Mouse (Mus musculus): ENCODE data around the gene Fbxw7.
"Not testable (repeated sequence)": the region's sequence is repeated elsewhere in the genome, so short reads cannot be mapped to it uniquely, and the experiment has no call there.

Gene Fbxw7

DNA sequence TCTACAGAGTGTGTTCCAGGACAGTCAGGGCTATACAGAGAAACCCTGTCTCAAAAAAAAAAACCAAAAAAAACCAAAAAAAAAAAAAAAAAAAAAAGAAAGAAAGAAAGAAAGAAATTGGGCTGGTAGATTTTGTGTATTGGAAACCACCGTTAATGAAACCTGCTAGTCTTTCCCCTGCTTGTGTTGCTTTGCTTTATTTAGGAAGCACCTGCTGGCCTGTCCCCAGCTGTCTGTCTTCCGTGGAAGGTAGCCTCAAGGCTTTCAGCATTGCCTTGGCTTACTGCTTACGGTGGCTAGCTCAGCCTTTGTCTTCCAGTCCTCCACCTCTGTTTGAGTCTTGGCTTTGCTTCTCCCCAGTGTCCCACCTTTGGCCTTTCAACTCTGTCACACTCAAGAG lies 11.9 kb downstream of the Fbxw7 start:
- DNase-seq (ENCODE audit: low spot score): no peak

DNA sequence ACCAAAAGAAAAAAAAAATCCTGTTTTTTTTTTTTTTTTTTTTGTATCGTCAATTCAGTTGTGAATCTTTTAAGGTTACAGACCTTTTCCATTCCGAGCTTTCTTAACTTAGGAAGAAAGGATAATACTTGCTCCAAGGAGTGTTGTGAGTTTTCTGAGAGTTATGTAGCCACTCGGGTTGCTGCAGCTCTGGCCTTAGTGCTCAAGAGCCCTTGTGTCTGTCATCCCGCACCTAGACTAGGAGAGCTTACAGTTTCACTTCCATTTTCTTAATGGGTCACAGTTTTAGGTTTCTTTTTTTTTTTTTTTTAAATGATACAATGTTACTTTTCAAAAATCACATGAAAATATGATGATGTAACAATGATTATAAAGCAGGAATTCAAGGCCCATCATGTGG lies 12.5 kb downstream of the Fbxw7 start:
- DNase-seq (ENCODE audit: low spot score): no peak

DNA sequence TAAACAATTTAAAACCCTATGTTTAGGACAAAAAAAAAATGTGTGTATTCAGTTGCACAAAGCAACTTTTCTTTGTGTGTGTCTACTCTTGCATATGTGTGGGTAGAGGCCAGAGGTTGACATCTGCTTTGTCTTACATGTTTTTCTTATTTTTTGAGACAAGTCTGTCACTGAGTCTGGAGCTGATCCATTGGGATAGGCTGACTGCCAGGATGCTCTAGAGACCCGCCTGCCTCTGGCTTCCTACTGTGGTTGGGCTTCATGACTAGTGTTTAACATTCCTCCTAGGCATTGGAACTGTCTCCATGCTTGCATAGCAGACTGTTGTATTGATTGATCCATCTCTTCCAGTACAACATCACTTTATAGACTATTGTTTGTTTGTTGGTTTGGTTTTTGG lies 14.3 kb downstream of the Fbxw7 start:
- DNase-seq (ENCODE audit: low spot score): no peak

DNA sequence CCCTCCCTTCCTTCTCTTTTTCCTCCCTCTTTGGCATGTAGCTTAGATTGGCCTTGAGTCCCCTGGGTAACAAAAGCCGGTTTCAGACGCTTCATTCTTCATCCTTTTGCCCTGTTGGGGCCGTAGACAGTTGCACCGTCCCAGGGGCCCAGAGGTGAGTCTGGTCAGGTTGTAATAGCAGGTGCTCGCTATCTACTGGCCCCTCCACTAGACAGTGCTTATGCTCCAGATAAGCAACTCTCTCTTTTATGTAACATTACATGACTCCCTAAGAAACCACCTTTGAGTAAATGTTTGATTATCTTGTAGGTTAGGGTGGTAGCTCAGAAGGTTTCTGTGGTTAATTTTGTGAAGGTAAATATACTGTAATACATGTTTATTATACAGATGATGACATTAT lies 21.0 kb downstream of the Fbxw7 start:
- DNase-seq (ENCODE audit: low spot score): no peak

DNA sequence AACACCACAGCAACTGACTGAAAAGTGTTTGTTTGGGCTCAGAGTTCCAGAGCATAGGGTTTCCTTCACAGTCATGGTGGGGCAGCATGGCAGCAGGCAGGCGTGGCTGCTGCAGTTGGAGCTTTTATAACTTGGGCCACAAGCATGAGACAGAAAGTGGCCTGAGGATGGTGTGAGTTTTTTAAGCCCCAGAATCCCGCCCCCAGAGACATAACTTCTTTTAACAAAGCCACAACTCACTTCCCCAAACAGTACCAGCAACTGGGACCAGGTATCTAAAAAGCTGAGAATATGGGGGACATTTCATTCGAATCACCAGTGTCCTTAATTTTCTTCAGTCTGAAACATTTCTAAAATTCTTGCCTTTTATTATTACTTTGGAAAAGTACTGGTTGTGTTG lies 22.9 kb downstream of the Fbxw7 start:
- no peak for DNase-seq (ENCODE audit: low spot score)

GRCm38 (mm10) chr3:84839499-84839898 lies 24.4 kb downstream of the Fbxw7 start:
- DNase-seq (ENCODE audit: low spot score): no peak

GRCm38 (mm10) chr3:84841271-84841670 lies 26.2 kb downstream of the Fbxw7 start:
- no peak for DNase-seq (ENCODE audit: low spot score)

DNA sequence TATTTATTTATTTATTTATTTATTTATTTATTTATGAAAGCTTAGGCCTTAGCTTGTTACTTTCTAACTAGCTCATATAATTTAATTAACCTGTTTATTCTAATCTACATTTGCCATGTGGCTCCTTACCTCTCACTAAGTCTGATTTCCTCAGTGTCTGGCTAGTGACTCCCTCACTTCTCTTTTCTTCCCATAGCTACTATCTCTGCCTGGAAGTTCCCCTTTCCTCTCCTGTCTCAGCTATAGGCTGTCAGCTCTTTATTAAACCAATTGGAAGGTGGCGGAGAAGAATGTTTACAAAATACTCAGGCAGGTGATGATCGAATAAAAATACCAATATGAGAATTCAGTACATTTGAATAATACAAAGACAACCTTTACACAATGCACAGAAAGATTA lies 27.7 kb downstream of the Fbxw7 start:
- DNase-seq (ENCODE audit: low spot score): no peak

GRCm38 (mm10) chr3:84843594-84843993 lies 28.5 kb downstream of the Fbxw7 start:
- peak; percentile 81 for DNase-seq (ENCODE audit: low spot score)

DNA sequence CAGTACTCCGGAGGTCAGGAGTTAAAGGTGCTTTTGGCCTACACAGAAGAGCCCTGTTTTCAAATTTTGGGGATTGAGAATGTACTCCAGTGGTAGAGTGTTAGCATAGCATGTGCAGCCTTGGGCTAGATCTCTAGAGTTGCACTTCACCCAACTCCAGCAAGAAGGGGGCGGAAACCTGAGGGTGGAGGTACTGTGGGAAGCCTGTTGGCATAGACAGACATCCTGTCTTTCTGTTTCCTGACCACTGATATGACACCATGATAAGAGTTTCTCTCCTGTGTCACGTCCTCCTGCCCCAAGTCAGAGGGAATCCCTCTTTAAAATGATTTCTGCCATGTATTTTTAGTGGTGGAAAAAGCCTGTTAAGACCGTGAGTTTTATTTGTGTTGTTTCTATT lies 33.7 kb downstream of the Fbxw7 start:
- DNase-seq (ENCODE audit: low spot score): no peak

DNA sequence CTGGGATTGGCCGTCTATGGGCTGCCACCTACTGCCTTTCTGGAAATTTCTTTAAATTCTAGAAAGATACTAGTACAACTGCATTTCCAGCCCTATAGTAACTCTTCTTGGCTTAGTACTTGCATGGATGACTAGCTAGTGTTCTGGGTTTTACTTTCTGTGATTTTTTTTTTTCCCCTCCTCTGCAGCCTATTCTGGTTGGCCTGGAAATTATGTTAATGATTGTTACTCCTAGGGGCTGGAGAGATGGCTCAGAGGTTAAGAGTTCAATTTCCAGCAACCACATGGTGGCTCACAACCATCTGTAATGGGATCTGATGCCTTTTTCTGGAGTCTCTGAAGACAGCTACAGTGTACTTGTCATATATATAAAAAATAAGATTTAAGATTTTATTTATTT lies 35.4 kb downstream of the Fbxw7 start:
- no peak for DNase-seq (ENCODE audit: low spot score)

GRCm38 (mm10) chr3:84851801-84852200 lies 36.7 kb downstream of the Fbxw7 start:
- DNase-seq (ENCODE audit: low spot score): no peak

- no peak for DNase-seq (ENCODE audit: low spot score)
Observed at GRCm38 (mm10) chr3:84852877-84853276, 37.8 kb downstream of the Fbxw7 start.

DNA sequence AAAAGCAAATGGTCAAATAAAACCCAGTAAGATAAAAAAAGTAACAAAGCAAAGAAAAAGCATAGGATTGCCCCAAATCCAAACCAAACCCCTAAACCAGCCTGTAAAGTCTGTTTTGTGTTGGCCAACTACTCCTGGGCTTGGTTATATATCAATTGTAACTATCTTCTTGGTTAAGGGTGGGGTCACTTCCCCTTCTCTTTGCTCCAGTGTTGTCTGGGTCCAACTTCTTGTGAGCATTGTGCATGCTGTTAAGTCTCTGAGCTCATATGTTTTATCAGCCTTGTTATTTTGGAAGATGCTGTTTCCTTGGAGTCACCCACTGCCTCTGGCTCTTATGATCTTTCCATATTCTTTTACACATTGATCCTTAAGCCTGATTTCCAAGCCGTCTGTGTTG lies 39.4 kb downstream of the Fbxw7 start:
- no peak for DNase-seq (ENCODE audit: low spot score)

DNA sequence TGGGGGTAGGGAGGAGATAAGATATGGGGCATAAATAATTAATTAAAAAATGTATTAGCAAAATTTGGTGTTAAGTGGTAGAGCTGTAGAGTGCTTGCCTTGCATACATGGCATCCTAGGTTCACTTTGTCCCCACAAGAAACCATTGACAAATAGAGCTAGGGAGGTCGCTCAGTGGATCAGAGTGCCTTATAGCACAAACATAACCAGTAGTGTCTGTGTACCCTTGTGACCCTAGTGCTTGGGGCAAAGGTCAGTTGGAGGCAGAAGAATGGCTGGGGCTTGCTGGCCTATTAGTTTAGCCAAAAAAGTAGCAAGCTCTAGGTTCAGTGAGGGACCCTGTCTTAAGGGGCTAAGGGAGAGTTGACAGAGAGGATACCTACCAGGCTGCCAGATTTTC lies 45.6 kb downstream of the Fbxw7 start:
- no peak for DNase-seq (ENCODE audit: low spot score)

- not testable (repeated sequence) for DNase-seq (ENCODE audit: low spot score)
Observed at GRCm38 (mm10) chr3:84861817-84862216, 46.7 kb downstream of the Fbxw7 start.

DNA sequence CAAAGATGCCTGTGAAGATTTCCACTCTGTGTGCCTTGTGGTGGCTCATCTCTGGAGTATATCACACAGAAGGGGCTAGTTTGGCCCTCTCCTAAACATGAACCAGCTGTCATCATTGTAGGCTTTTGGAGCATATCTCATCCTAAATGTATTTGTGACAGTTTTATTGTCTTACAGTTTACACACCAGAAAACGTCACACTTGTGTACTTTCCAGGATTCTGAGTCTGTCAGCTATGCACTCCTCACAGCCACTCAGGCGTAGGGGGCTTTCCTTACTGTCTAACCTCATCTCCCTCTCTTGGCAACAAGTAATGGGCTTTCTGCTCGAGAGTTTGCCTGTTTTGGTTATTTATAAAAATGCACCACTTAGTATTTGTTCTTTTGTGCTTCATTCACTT lies 50.6 kb downstream of the Fbxw7 start:
- no peak for DNase-seq (ENCODE audit: low spot score)

- DNase-seq (ENCODE audit: low spot score): no peak
Observed at GRCm38 (mm10) chr3:84866866-84867265, 51.8 kb downstream of the Fbxw7 start.

- DNase-seq (ENCODE audit: low spot score): peak; percentile 8
Observed at GRCm38 (mm10) chr3:84867434-84867975, 52.4 kb downstream of the Fbxw7 start.

DNA sequence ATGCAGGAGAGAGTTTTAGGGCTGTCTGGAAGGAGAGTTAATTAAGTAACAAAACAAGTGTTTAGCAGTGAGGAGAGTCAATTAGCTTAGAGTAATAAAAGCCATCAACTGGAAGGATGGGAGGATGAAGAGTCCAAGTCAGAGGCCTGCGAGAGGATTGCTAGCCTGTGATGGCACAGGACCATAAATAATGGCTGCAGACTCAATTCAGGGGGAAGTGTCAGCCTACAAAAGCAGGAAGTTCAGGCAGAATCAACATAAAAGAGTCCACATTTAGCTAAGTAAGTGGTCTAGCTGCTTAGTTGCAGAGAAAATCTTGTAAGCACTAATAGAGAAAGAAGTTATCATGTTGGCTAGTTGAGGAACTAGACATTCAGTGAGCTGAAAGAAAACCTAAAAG lies 52.9 kb downstream of the Fbxw7 start:
- peak; percentile 11 for DNase-seq (ENCODE audit: low spot score)

GRCm38 (mm10) chr3:84870126-84870525 lies 55.1 kb downstream of the Fbxw7 start:
- no peak for DNase-seq (ENCODE audit: low spot score)

DNA sequence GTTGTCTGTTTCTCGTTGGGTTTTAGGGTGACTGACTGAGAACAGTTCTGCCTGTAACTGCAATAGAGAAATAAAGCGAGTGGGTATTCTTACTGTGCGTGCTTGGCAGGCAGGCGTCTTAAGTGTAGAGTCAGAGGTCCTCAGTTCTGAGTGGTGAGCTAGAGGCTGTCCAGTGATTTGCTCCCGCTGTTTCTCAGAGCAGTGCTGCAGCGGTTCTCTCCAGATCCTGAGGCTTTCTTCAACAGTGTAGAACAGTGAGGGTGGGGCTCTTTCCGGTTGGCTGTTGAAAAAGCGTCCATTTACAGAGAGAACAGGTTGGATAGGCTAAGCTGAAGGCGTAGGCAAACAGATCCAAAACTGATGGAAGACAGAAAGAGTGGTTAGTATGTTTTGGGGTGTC lies 60.2 kb downstream of the Fbxw7 start:
- DNase-seq (ENCODE audit: low spot score): no peak

DNA sequence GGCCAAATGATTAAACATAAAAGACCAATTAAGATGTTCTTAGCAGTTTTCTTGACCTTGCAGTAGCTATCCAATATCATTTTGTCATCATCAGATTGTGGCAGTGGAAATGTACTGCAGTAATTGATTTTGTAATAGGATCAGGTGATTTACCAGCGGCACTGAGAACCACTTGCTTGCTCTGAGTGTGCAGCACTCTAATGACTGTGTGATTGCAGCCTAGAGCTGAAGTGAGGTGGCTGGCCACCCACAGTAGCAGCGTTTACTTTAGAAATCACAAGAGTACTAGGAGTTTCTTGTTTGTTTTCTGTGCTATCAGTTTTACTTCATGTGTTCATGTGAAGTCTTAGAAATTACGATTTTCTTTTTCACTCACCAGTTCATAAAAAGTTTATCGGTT lies 61.1 kb downstream of the Fbxw7 start:
- no peak for DNase-seq (ENCODE audit: low spot score)

GRCm38 (mm10) chr3:84883817-84884483 lies 68.9 kb downstream of the Fbxw7 start:
- DNase-seq (ENCODE audit: low spot score): no peak
